Mouse (Mus musculus): ENCODE data around the gene Tenm4. TPM values are rescaled to one million over a fixed set of nuclear protein-coding genes. Genes with fewer than 3 reads are reported as not detected.
A peak's percentile ranks its signal among the peaks of the same experiment; 100 is the strongest.

The Tenm4 gene
- polyA plus RNA-seq, 1 experiment from 2014 or later: 9.2 TPM

DNA sequence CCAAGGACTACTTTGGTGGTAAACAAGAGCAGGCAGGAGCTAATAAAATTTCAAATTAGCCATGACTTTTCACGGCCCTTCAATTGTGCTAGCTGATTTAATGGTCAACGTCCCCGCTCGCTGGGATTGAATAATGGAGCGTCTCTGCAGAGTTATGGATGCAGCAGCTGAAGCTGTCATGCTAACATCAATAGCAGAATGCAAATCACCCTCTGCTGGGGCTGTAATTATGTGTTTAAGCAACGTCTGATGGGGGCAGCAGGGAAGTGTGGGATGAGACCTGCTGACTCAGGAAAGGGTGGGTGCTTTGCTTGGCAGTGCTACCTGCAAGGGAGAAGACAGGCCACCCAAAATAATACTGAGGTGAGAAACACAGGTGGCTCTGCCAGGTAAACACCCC is 649.3 kb downstream of the Tenm4 start:
- Histone ChIP-seq H3K9ac (ENCODE audit: low read length) (no peak overlapping the region), H3K36me3 (ENCODE audit: control insufficient read depth, insufficient read depth, low read length) (no peaks in the 10 kb centered on the region), H3K27me3 (ENCODE audit: control insufficient read depth, insufficient read depth, low read length) (no peaks in the 10 kb centered on the region), H3K4me1 (ENCODE audit: control insufficient read depth in 2 of 2, insufficient read depth in 2 of 2, low read length in 2 of 2) (peaks cover 0 to 5% of the 10 kb centered on the region in 2 experiments; a peak in 1 of 4 replicates), H3K4me2 (ENCODE audit: low read length) (no peak overlapping the region), H3K9me3 (ENCODE audit: control insufficient read depth, low read length) (no peaks in the 10 kb centered on the region), H3K27ac (replicated peaks in 1 of 2; ENCODE audit: control insufficient read depth in 1 of 2, insufficient read depth in 1 of 2, low read depth in 2 of 2, low read length in 2 of 2) (no peak overlapping the region), H3K4me3 (ENCODE audit: control insufficient read depth in 1 of 2, insufficient read depth in 1 of 2, low read depth in 1 of 2, low read length in 2 of 2) (no peak overlapping the region)
- ATAC-seq (ENCODE audit: insufficient number of reproducible peaks, insufficient read depth, low FRiP score, low read depth): no peak
- WGBS: 87% methylated on average over 6 of the region's 6 CpGs

DNA sequence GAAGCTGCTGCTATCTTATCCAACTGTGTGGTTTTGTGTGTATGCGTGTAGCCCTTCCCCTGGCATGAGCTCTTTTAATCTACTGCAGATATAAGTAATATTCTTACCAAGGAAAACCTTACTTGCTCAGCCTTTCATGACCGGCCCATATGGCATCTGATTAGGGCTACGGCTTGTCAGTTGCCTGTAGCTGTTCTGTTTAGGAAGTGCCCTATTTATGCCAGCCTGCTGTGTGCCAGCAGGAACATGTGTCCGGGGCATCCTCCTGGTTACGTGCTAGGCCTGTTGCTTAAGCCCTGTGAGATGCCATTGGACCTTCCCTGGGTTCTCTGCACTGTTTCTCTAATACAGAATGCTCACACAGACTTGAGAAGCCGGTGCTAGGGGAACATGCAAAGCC is 655.1 kb downstream of the Tenm4 start:
- 83% methylated on average over 6 of the region's 6 CpGs for WGBS
- ATAC-seq (ENCODE audit: insufficient number of reproducible peaks, insufficient read depth, low FRiP score, low read depth): no peak
- Histone ChIP-seq H3K27ac (replicated peaks in 1 of 2; ENCODE audit: control insufficient read depth in 1 of 2, insufficient read depth in 1 of 2, low read depth in 2 of 2, low read length in 2 of 2) (no peak overlapping the region), H3K9ac (ENCODE audit: low read length) (no peak overlapping the region), H3K4me1 (ENCODE audit: control insufficient read depth in 2 of 2, insufficient read depth in 2 of 2, low read length in 2 of 2) (no peaks in the 10 kb centered on the region), H3K27me3 (ENCODE audit: control insufficient read depth, insufficient read depth, low read length) (peaks cover 3% of the 10 kb centered on the region; the same call in 1 of the 2 replicates), H3K4me2 (ENCODE audit: low read length) (no peak overlapping the region), H3K36me3 (ENCODE audit: control insufficient read depth, insufficient read depth, low read length) (no peaks in the 10 kb centered on the region), H3K4me3 (ENCODE audit: control insufficient read depth in 1 of 2, insufficient read depth in 1 of 2, low read depth in 1 of 2, low read length in 2 of 2) (no peak overlapping the region), H3K9me3 (ENCODE audit: control insufficient read depth, low read length) (peaks cover 5% of the 10 kb centered on the region)

DNA sequence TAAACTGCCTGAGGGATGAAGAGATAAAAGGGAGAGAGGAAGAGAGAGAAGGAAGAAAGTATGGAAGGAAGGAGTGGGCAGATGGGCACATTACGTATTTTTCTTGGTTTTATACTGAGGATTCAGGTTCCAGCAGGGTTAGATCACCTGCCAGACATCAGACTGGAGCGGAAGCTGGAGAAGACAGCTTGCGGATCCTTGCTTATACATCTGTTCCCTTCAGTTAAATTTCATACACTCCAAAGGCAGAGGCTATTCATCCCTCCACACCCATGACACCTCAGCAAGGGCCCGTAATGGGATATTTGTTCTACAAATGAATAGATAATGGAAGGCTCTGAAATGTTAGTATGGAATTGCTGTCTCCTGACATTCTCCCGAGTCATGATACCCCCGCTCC is 655.6 kb downstream of the Tenm4 start:
- H3K27me3 ChIP-seq (ENCODE audit: control insufficient read depth, insufficient read depth, low read length): peaks cover 5% of the 10 kb centered on the region; the same call in 1 of the 2 replicates
- H3K4me3 ChIP-seq (ENCODE audit: control insufficient read depth in 1 of 2, insufficient read depth in 1 of 2, low read depth in 1 of 2, low read length in 2 of 2): no peak overlapping the region
- no peak overlapping the region for H3K9ac ChIP-seq (ENCODE audit: low read length)
- no peak overlapping the region for H3K4me2 ChIP-seq (ENCODE audit: low read length)
- no peak overlapping the region for H3K27ac ChIP-seq (replicated peaks in 1 of 2; ENCODE audit: control insufficient read depth in 1 of 2, insufficient read depth in 1 of 2, low read depth in 2 of 2, low read length in 2 of 2)
- no peak for ATAC-seq (ENCODE audit: insufficient number of reproducible peaks, insufficient read depth, low FRiP score, low read depth)
- H3K4me1 ChIP-seq (ENCODE audit: control insufficient read depth in 2 of 2, insufficient read depth in 2 of 2, low read length in 2 of 2): no peaks in the 10 kb centered on the region
- WGBS: 93% methylated on average over 6 of the region's 6 CpGs
- H3K9me3 ChIP-seq (ENCODE audit: control insufficient read depth, low read length): peaks cover 5% of the 10 kb centered on the region
- no peaks in the 10 kb centered on the region for H3K36me3 ChIP-seq (ENCODE audit: control insufficient read depth, insufficient read depth, low read length)

DNA sequence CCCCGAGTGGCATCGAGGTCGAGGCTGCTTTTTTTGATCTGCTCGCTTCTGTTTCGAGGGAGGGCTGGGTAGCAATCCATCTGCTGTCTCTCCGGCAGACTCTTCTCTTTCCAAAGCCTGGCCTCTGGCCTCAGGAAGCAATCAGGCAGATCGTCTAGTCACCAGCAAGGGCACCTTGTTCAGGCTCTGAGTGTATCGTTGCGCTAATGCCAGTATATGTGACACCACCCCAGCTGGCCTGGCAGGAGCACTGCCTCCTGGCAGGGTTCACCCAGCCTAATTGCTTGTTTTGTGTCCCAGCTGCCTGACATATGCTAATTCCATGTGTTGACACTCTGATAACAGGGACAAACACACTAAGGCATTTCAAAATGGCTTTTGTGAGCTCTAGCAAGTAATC is 661.5 kb downstream of the Tenm4 start:
- H3K9me3 ChIP-seq (ENCODE audit: control insufficient read depth, low read length): peaks cover 5% of the 10 kb centered on the region
- H3K4me1 ChIP-seq (ENCODE audit: control insufficient read depth in 2 of 2, insufficient read depth in 2 of 2, low read length in 2 of 2): peaks cover 15 to 22% of the 10 kb centered on the region in 2 experiments
- H3K9ac ChIP-seq (ENCODE audit: low read length): no peak overlapping the region
- peak overlapping the region; percentile 10 to 37; a peak in 2 of 4 replicates for H3K27ac ChIP-seq (replicated peaks in 1 of 2; ENCODE audit: control insufficient read depth in 1 of 2, insufficient read depth in 1 of 2, low read depth in 2 of 2, low read length in 2 of 2)
- H3K4me2 ChIP-seq (ENCODE audit: low read length): peak overlapping the region; percentile 11; the same call in 1 of the 2 replicates
- H3K4me3 ChIP-seq (ENCODE audit: control insufficient read depth in 1 of 2, insufficient read depth in 1 of 2, low read depth in 1 of 2, low read length in 2 of 2): no peak overlapping the region
- ATAC-seq (ENCODE audit: insufficient number of reproducible peaks, insufficient read depth, low FRiP score, low read depth): peak; percentile 64; the same call in 1 of the 2 replicates
- no peaks in the 10 kb centered on the region for H3K36me3 ChIP-seq (ENCODE audit: control insufficient read depth, insufficient read depth, low read length)
- H3K27me3 ChIP-seq (ENCODE audit: control insufficient read depth, insufficient read depth, low read length): peaks cover 5% of the 10 kb centered on the region; the same call in 1 of the 2 replicates
- 36% methylated on average over 9 of the region's 9 CpGs for WGBS

DNA sequence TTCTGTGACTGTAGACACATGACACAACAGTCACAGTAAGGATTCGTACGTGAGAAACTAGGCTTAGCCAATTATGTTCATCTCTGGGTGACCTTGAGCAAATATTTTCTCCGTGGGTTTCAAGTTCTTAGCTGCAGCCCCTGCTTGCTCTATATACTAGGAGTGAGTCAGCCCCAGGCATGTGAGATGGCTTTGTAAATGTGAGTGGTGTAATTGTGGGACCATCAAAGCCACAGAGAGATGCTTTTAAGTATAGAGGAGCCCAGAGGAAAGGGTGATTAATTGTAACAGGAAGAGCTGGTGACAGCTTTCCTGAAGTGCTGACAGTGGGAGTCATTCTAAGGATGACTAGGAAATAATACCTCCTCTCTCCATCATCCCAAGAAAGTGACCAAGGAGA is 662.0 kb downstream of the Tenm4 start:
- H3K27ac ChIP-seq (replicated peaks in 1 of 2; ENCODE audit: control insufficient read depth in 1 of 2, insufficient read depth in 1 of 2, low read depth in 2 of 2, low read length in 2 of 2): peak overlapping the region; percentile 10 to 37; a peak in 2 of 4 replicates
- peaks cover 15 to 22% of the 10 kb centered on the region in 2 experiments for H3K4me1 ChIP-seq (ENCODE audit: control insufficient read depth in 2 of 2, insufficient read depth in 2 of 2, low read length in 2 of 2)
- ATAC-seq (ENCODE audit: insufficient number of reproducible peaks, insufficient read depth, low FRiP score, low read depth): no peak
- no peak overlapping the region for H3K9ac ChIP-seq (ENCODE audit: low read length)
- no peak overlapping the region for H3K4me3 ChIP-seq (ENCODE audit: control insufficient read depth in 1 of 2, insufficient read depth in 1 of 2, low read depth in 1 of 2, low read length in 2 of 2)
- WGBS: 34% methylated on average over 3 of the region's 3 CpGs
- H3K9me3 ChIP-seq (ENCODE audit: control insufficient read depth, low read length): peaks cover 2% of the 10 kb centered on the region
- H3K36me3 ChIP-seq (ENCODE audit: control insufficient read depth, insufficient read depth, low read length): no peaks in the 10 kb centered on the region
- H3K27me3 ChIP-seq (ENCODE audit: control insufficient read depth, insufficient read depth, low read length): peaks cover 5% of the 10 kb centered on the region; the same call in 1 of the 2 replicates
- no peak overlapping the region for H3K4me2 ChIP-seq (ENCODE audit: low read length)

DNA sequence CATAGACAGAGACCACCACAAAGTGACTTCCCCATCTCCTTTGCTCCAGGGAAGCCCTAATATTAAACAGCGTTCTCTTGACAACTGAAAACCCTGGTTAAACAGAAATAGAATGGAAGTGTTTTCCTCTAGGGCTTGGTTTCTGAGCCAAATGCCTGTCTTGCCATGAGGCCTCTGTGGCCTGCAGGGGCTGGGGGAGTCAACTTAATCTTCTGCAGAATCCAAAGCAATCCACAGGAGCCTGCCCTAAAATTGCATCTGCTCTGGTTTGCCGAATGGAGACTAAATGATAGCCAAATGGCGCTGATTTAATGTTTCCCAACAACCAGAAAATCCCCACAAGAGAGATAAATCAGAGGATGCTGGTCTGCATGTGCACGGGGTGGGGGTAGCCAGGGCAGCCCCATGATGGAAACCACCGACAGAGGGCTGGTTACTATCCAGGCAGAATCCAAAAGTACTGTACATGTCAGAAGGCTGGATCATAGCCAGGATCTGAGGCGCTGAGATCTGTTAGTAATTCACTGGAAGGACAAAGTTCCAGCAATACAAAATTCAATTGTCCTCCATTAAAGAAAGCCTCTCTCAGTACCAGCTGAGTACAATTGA is 663.7 kb downstream of the Tenm4 start:
- H3K9ac ChIP-seq (ENCODE audit: low read length): no peak overlapping the region
- no peaks in the 10 kb centered on the region for H3K9me3 ChIP-seq (ENCODE audit: control insufficient read depth, low read length)
- ATAC-seq (ENCODE audit: insufficient number of reproducible peaks, insufficient read depth, low FRiP score, low read depth): no peak
- H3K27me3 ChIP-seq (ENCODE audit: control insufficient read depth, insufficient read depth, low read length): peaks cover 5% of the 10 kb centered on the region; the same call in 1 of the 2 replicates
- H3K4me1 ChIP-seq (ENCODE audit: control insufficient read depth in 2 of 2, insufficient read depth in 2 of 2, low read length in 2 of 2): peaks cover 15 to 22% of the 10 kb centered on the region in 2 experiments
- H3K4me2 ChIP-seq (ENCODE audit: low read length): no peak overlapping the region
- 39% methylated on average over 6 of the region's 6 CpGs for WGBS
- H3K4me3 ChIP-seq (ENCODE audit: control insufficient read depth in 1 of 2, insufficient read depth in 1 of 2, low read depth in 1 of 2, low read length in 2 of 2): no peak overlapping the region
- no peaks in the 10 kb centered on the region for H3K36me3 ChIP-seq (ENCODE audit: control insufficient read depth, insufficient read depth, low read length)
- H3K27ac ChIP-seq (replicated peaks in 1 of 2; ENCODE audit: control insufficient read depth in 1 of 2, insufficient read depth in 1 of 2, low read depth in 2 of 2, low read length in 2 of 2): peak overlapping the region in 1 of 2 experiments; percentile 27; a peak in 1 of 4 replicates

DNA sequence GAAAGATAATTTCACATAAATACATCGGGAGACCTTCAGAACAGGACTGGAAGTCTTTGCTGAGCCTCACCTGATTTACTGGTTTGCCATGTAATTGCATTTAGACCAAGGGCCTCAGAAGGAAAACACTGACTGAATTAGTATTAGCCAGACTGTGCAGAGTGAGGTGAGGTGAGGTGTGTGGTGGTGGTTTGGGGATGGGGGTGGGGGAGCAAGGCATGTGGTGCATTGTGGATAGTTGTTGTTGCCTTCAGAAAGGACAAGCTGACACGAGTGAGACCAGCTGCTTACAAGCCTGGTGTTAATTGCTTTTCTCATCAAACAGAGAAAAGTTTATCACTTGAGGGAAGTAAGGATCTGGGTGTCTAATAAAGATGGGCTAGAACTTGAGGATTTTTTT is 664.3 kb downstream of the Tenm4 start:
- Histone ChIP-seq H3K36me3 (ENCODE audit: control insufficient read depth, insufficient read depth, low read length) (no peaks in the 10 kb centered on the region), H3K4me3 (ENCODE audit: control insufficient read depth in 1 of 2, insufficient read depth in 1 of 2, low read depth in 1 of 2, low read length in 2 of 2) (no peak overlapping the region), H3K9ac (ENCODE audit: low read length) (no peak overlapping the region), H3K4me1 (ENCODE audit: control insufficient read depth in 2 of 2, insufficient read depth in 2 of 2, low read length in 2 of 2) (peaks cover 15 to 22% of the 10 kb centered on the region in 2 experiments), H3K27ac (replicated peaks in 1 of 2; ENCODE audit: control insufficient read depth in 1 of 2, insufficient read depth in 1 of 2, low read depth in 2 of 2, low read length in 2 of 2) (no peak overlapping the region), H3K27me3 (ENCODE audit: control insufficient read depth, insufficient read depth, low read length) (peaks cover 5% of the 10 kb centered on the region; the same call in 1 of the 2 replicates), H3K4me2 (ENCODE audit: low read length) (no peak overlapping the region), H3K9me3 (ENCODE audit: control insufficient read depth, low read length) (no peaks in the 10 kb centered on the region)
- WGBS: 65% methylated on average over 2 of the region's 2 CpGs
- no peak for ATAC-seq (ENCODE audit: insufficient number of reproducible peaks, insufficient read depth, low FRiP score, low read depth)
